Mouse (Mus musculus) hematopoietic stem cell, adult 5-6 weeks (primary cell): Measurements from ENCODE around the gene Coro1a. TPM values are rescaled to one million over a fixed set of nuclear protein-coding genes. Genes with fewer than 3 reads are reported as not detected.

Source experiments
- ATAC-seq, 2 experiments: fragments of 125-278 bp in 1 of 2; replicated peaks in 1 of 2; 2 replicates each; pipeline ENCODE4 v1.8.0; 2016 to 2017; ENCODE audit warnings: inconsistent platforms in 2 of 2, mild to moderate bottlenecking in 2 of 2, moderate number of reproducible peaks in 2 of 2, low read depth in 1 of 2, moderate TSS enrichment in 1 of 2; ENCODE audit not compliant: low FRiP score in 2 of 2, poor library complexity in 2 of 2, severe bottlenecking in 2 of 2, insufficient read depth in 1 of 2, low TSS enrichment in 1 of 2
- total RNA-seq: library from RNA; stranded (forward); fragments of 172-1452, 232-1000 nt; gene quantifications from 2 replicates; pipeline ENCODE4 v1.2.3, GENCODE M21; 2017

The Coro1a gene
- total RNA-seq, 1 experiment from 2014 or later = 352 TPM

DNA sequence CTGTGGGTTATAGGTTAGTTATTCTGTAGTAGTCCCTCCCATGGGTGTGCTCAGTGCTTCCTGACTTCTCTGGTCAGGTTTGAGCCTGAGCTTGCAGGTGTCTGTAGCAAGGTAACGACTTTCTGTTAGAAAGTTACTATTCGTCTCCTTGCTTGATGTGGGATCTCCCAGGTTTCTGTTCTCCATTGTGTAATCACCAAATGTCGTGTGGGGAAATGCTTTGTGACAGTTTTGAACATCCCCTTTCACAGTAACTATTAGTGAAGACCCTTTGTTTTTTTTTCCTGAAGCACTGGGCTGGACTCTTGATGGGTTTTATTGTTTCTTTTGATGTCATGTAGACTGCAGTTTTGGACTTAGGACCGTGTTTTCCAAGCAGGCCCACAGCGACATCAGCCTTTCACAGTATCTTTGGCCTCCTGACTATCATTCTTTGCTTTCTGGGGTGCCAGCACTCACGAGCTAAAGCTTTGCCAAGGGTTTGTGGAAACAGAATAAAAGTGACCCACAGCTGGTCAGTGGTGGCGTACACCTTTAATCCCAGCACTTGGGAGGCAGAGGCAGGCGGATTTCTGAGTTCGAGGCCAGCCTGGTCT is 40.0 kb downstream of the Coro1a start:
- ATAC-seq = no peak

DNA sequence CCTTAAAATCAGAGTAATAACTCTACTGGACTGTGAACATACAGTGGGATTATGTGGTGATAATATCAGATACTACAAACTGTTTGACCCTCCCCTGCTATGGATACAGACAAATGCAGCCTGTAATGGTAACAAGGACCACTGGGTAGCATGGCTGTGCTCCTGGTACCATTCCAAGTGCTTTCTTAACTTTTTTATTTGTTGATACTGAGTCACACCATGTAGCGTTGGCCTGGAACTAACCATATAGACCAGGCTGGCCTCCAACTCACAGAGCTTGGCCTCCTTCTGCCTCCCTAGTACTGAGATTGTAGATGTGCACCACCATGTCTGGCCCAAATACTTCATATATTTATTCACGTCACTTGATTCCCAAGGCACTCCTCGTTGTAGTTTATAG is 42.3 kb downstream of the Coro1a start:
- no peak for ATAC-seq

DNA sequence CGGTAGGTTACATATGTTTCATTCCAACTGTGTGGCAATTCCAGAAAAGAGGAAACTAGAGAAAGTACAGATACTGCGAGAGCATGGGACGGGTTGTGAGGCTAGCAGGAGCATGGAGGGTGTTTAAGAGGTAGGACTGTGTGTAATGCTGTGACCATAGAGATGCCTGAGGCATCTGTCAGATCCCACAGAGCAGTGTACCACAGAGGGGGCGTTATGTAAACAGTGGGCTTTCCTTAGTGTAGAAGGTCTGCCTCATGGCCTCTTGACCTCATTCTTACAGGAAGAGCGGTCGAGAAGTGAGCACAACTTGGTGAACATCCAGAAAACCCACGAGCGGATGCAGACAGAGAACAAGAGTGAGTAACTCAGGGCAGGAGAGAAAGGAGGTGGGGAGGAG is 43.9 kb downstream of the Coro1a start:
- peak; percentile 53 to 81 for ATAC-seq

DNA sequence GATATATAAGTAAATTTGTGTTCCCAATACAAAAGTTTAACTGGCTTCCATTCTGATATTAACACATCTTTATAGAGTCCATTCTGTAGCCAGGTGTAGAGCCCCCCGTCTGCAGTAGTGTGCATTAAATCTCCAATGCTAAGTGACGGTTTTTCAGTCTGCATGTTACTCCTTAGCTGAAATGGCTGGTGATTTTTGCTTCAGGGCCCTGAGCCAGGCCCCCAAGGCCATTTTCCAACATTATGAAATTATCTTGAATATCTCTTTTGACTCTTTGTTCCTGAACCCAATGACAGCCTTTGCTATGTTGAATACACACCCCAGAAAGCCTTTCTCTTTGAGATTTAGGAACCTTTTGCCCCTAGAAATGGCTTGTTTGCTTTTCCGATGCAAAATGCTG is 47.8 kb downstream of the Coro1a start:
- no peak for ATAC-seq

DNA sequence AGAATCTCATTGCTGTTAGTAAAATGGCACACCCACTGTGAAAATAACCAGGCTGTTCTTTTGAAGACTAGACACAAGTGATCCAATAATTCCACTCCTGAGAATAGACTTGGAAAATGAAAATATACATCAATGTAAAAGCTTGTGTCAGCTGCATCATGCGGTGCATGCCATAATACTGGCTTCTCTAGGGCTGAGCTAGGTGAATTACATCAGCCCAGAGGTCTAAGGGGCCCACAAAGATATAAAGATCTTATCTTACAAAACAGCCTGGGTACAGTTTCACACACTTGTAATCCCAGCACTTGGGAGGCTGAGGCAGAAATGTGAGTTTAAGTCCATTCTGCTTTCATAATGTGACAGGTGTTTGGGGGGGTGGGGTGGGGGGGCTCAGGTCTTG is 50.1 kb downstream of the Coro1a start:
- ATAC-seq = no peak

DNA sequence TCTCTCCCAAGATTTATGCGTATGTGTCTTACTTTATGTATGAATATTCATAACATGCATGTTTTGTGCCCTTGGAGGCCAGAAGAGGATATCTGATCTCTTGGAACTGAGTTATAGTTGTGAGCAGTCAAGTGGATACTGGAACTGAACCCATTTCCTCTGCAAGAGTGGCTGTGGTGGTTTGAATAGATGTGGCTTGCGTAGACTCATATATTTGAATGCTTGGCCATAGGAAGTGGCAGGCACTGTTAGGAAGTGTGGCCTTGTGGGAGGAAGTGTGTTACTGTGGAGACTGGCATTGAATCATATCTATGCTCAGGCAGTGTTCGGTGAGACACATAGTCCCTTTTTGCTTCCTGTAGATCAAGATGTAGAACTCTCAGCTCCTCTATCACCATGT is 51.9 kb downstream of the Coro1a start:
- peak; percentile 95 to 97 for ATAC-seq

DNA sequence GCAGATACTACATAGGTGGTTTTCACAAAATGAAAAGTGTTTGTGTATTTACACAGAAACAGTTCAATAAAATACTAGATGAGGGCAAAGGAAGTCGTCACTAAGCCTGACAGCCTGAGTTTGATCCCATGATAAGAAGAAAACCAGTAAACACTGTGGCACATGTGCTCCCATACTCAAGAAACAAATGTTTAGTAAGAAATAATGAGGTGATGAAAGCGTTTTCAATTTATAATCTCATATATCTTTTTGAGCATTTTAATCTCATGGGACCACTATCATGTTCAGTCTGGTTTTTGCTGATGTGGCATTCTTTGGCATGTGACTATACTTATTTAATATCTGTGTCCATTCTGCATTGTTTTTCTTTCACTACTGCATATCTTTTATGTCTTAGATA is 53.6 kb downstream of the Coro1a start:
- no peak for ATAC-seq

DNA sequence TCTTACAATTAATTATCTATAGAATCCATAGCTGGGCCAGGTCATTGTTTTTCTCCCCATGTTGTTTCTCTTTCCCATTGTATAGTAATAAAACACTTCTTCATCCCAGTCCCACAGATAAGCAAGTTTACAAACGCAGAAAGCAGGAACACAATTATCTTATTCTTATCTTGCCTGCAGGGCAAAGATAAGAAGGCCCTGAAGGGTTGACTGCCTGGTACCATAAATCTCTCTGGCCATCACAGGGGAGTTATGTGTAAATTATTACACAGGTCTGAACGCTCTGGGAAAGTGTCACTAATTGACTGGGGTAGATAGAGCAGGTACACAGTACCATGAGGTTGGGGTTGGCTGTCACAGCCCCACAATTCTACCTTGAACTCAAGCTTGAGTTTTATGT is 56.7 kb downstream of the Coro1a start:
- no peak for ATAC-seq

Other genes with a start within 250 kb of the Coro1a start
- 0.30 TPM in 1 of 2 replicates, not detected in the other for gene Atp2a1, start 244.7 kb downstream of the Coro1a start, total RNA-seq
- 15.3 and 20.9 TPM in 2 replicates for gene Sh2b1, start 232.4 kb downstream of the Coro1a start, total RNA-seq
- 48.1 and 99.2 TPM in 2 replicates for gene Tufm, start 220.4 kb downstream of the Coro1a start, total RNA-seq
- 40.0 and 40.2 TPM in 2 replicates for gene Atxn2l, start 204.3 kb downstream of the Coro1a start, total RNA-seq
- 187 and 207 TPM in 2 replicates for gene Eif3c, start 141.4 kb downstream of the Coro1a start, total RNA-seq
- gene Apobr, start 122.8 kb downstream of the Coro1a start, total RNA-seq = 24.8 and 26.0 TPM in 2 replicates
- gene Cln3, start 122.0 kb downstream of the Coro1a start, total RNA-seq = 26.1 and 57.4 TPM in 2 replicates
- 3.2 and 3.6 TPM in 2 replicates for gene Il27, start 112.8 kb downstream of the Coro1a start, total RNA-seq
- gene Nupr1, start 76.9 kb downstream of the Coro1a start, total RNA-seq = 6.2 and 6.6 TPM in 2 replicates
- gene Sgf29, start 58.5 kb downstream of the Coro1a start, total RNA-seq = 33.2 and 46.9 TPM in 2 replicates
- 8.2 and 17.1 TPM in 2 replicates for gene Sult1a1, start 31.4 kb downstream of the Coro1a start, total RNA-seq
- 73.1 and 88.6 TPM in 2 replicates for gene Bola2, start 12.4 kb downstream of the Coro1a start, total RNA-seq
- 4.1 and 6.3 TPM in 2 replicates for gene Slx1b, start 12.0 kb downstream of the Coro1a start, total RNA-seq
- gene Mapk3, start 51.8 kb upstream of the Coro1a start, total RNA-seq = 32.4 and 35.8 TPM in 2 replicates
- 3.3 and 16.4 TPM in 2 replicates for gene Gdpd3, start 58.5 kb upstream of the Coro1a start, total RNA-seq
- 50.3 and 74.9 TPM in 2 replicates for gene Ypel3, start 69.2 kb upstream of the Coro1a start, total RNA-seq
- 0.25 TPM in 1 of 2 replicates, not detected in the other for gene Tbx6, start 73.7 kb upstream of the Coro1a start, total RNA-seq
- 119 and 131 TPM in 2 replicates for gene Ppp4c, start 84.7 kb upstream of the Coro1a start, total RNA-seq
- not detected in 2 replicates for gene Fam57b, start 89.9 kb upstream of the Coro1a start, total RNA-seq
- gene 4930451I11Rik, start 123.9 kb upstream of the Coro1a start, total RNA-seq = not detected in 2 replicates
- not detected in 2 replicates for gene Doc2a, start 139.6 kb upstream of the Coro1a start, total RNA-seq
- gene Hirip3, start 154.2 kb upstream of the Coro1a start, total RNA-seq = 128 and 398 TPM in 2 replicates
- 33.2 and 35.6 TPM in 2 replicates for gene Ino80e, start 154.6 kb upstream of the Coro1a start, total RNA-seq
- 31.7 and 32.7 TPM in 2 replicates for gene Taok2, start 176.9 kb upstream of the Coro1a start, total RNA-seq
- 14.5 and 25.6 TPM in 2 replicates for gene Tmem219, start 215.1 kb upstream of the Coro1a start, total RNA-seq
- gene Kctd13, start 221.1 kb upstream of the Coro1a start, total RNA-seq = 9.3 and 15.8 TPM in 2 replicates
- not detected in 2 replicates for gene Asphd1, start 241.8 kb upstream of the Coro1a start, total RNA-seq
- gene Sez6l2, start 242.8 kb upstream of the Coro1a start, total RNA-seq = 0.25 and 0.63 TPM in 2 replicates